Mouse (Mus musculus): ENCODE measurements around the gene Ercc2.

DNA sequence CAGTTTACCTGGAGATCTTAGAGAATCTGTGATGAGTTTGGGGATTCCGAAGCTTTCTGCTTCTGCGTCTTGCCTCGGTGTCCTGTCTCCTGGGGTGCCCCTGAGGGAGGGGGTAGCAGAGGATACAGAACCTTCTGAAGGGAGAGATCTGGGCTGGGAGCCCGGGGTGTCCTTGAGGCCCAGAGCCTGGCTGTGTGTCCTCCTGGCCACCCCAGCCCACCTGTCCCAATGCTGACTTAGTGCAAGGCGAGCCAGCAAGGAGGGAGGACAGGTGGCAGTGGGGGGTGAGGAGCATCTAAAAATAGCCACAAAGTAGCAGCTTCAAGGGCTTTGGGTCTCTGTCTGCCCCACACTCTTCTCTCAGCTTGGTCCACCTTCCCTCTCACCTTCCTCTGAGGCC is 30.0 kb downstream of the Ercc2 start:
- TF ChIP-seq CTCF (IDR thresholded peaks at IDR 0.05; ENCODE audit: low read depth, low read length) (no peak), POLR2AphosphoS5 (IDR thresholded peaks at IDR 0.05; ENCODE audit: insufficient replicate concordance, low read depth, low read length) (no peak), GATA2 (IDR thresholded peaks at IDR 0.05; ENCODE audit: borderline replicate concordance, low read depth, low read length) (no peak), TAL1 (conservative IDR thresholded peaks at IDR 0.05; ENCODE audit: low read depth, low read length) (no peak)

Data from G1E (cell line).